Mouse (Mus musculus) neural tube, embryonic 13.5 days (tissue): ENCODE measurements around the gene Stpg3. TPM values are rescaled to one million over a fixed set of nuclear protein-coding genes. Genes with fewer than 3 reads are reported as not detected.

ENCODE experiments used
- ATAC-seq: fragments of 200-750 bp; cut with Nextera tagmentation; 2 replicates; pipeline ENCODE4 v1.8.0; 2017; ENCODE audit warnings: low read depth, mild to moderate bottlenecking, moderate TSS enrichment, moderate library complexity
- H3K27ac ChIP-seq: fragments of 300-500 bp; sonication (generic); replicated peaks from 2 replicates; pipeline ENCODE4 v1.5.1; 2015; ENCODE audit warnings: moderate library complexity, mild to moderate bottlenecking, inconsistent platforms
- H3K27me3 ChIP-seq: fragments of 300-500 bp; sonication (generic); 2 replicates; pipeline ENCODE4 v1.6.1; 2015; ENCODE audit warnings: mild to moderate bottlenecking, inconsistent platforms
- H3K36me3 ChIP-seq: fragments of 300-500 bp; sonication (generic); 2 replicates; pipeline ENCODE4 v1.6.1; 2015; ENCODE audit warnings: mild to moderate bottlenecking, inconsistent platforms
- H3K4me1 ChIP-seq: fragments of 300-500 bp; sonication (generic); replicated peaks from 2 replicates; pipeline ENCODE4 v1.6.1; 2015; ENCODE audit warnings: inconsistent platforms
- H3K4me2 ChIP-seq: fragments of 300-500 bp; sonication (generic); 2 replicates; pipeline ENCODE4 v1.6.1; 2015; ENCODE audit warnings: inconsistent platforms, mild to moderate bottlenecking, moderate library complexity
- H3K4me3 ChIP-seq: fragments of 300-500 bp; sonication (generic); 2 replicates; pipeline ENCODE4 v1.5.1; 2015; ENCODE audit warnings: mild to moderate bottlenecking, inconsistent platforms
- H3K9ac ChIP-seq: fragments of 300-500 bp; sonication (generic); 2 replicates; pipeline ENCODE4 v1.6.1; 2015; ENCODE audit warnings: moderate library complexity, mild to moderate bottlenecking, inconsistent platforms
- H3K9me3 ChIP-seq: fragments of 300-500 bp; sonication (generic); 2 replicates; pipeline ENCODE4 v1.6.1; 2016; ENCODE audit warnings: inconsistent platforms
- WGBS: fragments of 180-500 bp; shearing (Covaris S2); methylation state at CpG from one replicate; pipeline ENCODE4 v1.1.7; 2015; 5-methylcytosine and 5-hydroxymethylcytosine counted together
- polyA plus RNA-seq: library from polyadenylated mRNA; unstranded; fragments of >200 nt; fragmentation: Nextera tagmentation; extraction: Ambion mirVana; gene quantifications from 2 replicates; pipeline ENCODE4 v1.2.1, GENCODE M21; 2015

Stpg3 gene
- polyA plus RNA-seq, 1 experiment from 2014 or later, result 0.15 TPM

DNA sequence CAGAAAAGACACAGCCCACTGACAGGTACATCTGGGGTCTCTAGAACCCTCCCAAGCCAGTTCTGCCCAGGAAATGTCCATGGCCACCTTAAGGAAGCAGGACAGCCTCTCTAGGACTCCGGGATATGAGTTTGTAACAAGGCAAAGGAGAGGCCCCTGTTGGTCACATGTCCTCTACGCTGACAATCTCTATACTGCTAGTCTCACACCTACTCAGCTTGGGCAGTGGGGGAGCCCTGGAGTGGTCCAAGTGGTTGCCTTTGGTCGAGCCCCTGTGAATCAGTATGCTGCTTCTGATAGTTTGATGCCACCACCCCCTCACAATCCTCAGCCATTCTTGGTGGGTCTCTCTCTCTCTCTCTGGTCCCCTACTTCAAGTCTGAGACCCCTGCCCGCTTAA, 47.0 kb downstream of the Stpg3 start:
- WGBS, result 24% methylated on average over 4 of the region's 4 CpGs
- H3K4me3 ChIP-seq, result peak overlapping the region; percentile 49
- H3K27ac ChIP-seq, result peak overlapping the region; percentile 85
- no peaks in the 10 kb centered on the region for H3K36me3 ChIP-seq
- H3K9ac ChIP-seq, result peak overlapping the region; percentile 75
- peak; percentile 37 for ATAC-seq
- no peaks in the 10 kb centered on the region for H3K9me3 ChIP-seq
- no peaks in the 10 kb centered on the region for H3K27me3 ChIP-seq
- H3K4me2 ChIP-seq, result peak overlapping the region; percentile 92
- H3K4me1 ChIP-seq, result peaks cover 70% of the 10 kb centered on the region

Other genes starting within 250 kb of the Stpg3 start
- 193 and 222 TPM in 2 replicates for gene Mrpl41, start 239.5 kb downstream of the Stpg3 start, polyA plus RNA-seq
- gene Pnpla7, start 238.6 kb downstream of the Stpg3 start, polyA plus RNA-seq, result 2.6 and 4.3 TPM in 2 replicates
- 125 and 134 TPM in 2 replicates for gene Nsmf, start 160.3 kb downstream of the Stpg3 start, polyA plus RNA-seq
- not detected in 2 replicates for gene Entpd8, start 134.3 kb downstream of the Stpg3 start, polyA plus RNA-seq
- gene Noxa1, start 119.5 kb downstream of the Stpg3 start, polyA plus RNA-seq, result not detected in 2 replicates
- gene Nrarp, start 33.9 kb downstream of the Stpg3 start, polyA plus RNA-seq, result 25.5 and 27.9 TPM in 2 replicates
- gene Tor4a, start 17.8 kb downstream of the Stpg3 start, polyA plus RNA-seq, result 1.2 and 1.4 TPM in 2 replicates
- 95.1 and 99.9 TPM in 2 replicates for gene Nelfb, start 3.1 kb downstream of the Stpg3 start, polyA plus RNA-seq
- 0.89 TPM in 1 of 2 replicates, not detected in the other for gene Fam166a, start 4.1 kb upstream of the Stpg3 start, polyA plus RNA-seq
- gene Tubb4b, start 10.1 kb upstream of the Stpg3 start, polyA plus RNA-seq, result 361 and 388 TPM in 2 replicates
- gene Slc34a3, start 19.7 kb upstream of the Stpg3 start, polyA plus RNA-seq, result not detected in 2 replicates
- gene Rnf224, start 22.1 kb upstream of the Stpg3 start, polyA plus RNA-seq, result not detected in 2 replicates
- 83.0 and 91.6 TPM in 2 replicates for gene Rnf208, start 27.6 kb upstream of the Stpg3 start, polyA plus RNA-seq
- 0.22 TPM in 1 of 2 replicates, not detected in the other for gene Cysrt1, start 27.8 kb upstream of the Stpg3 start, polyA plus RNA-seq
- 5.3 and 5.4 TPM in 2 replicates for gene AL732309.1, start 32.2 kb upstream of the Stpg3 start, polyA plus RNA-seq
- 18.8 and 21.5 TPM in 2 replicates for gene Tmem203, start 40.8 kb upstream of the Stpg3 start, polyA plus RNA-seq
- gene Tprn, start 48.0 kb upstream of the Stpg3 start, polyA plus RNA-seq, result 13.3 and 14.6 TPM in 2 replicates
- 187 and 206 TPM in 2 replicates for gene Ssna1, start 57.8 kb upstream of the Stpg3 start, polyA plus RNA-seq
- 128 and 131 TPM in 2 replicates for gene Anapc2, start 57.8 kb upstream of the Stpg3 start, polyA plus RNA-seq
- not detected in 2 replicates for gene Tmem210, start 73.5 kb upstream of the Stpg3 start, polyA plus RNA-seq
- not detected in 2 replicates for gene Lrrc26, start 75.3 kb upstream of the Stpg3 start, polyA plus RNA-seq
- gene Grin1, start 104.5 kb upstream of the Stpg3 start, polyA plus RNA-seq, result 27.1 and 30.2 TPM in 2 replicates
- gene Man1b1, start 117.7 kb upstream of the Stpg3 start, polyA plus RNA-seq, result 55.4 and 73.6 TPM in 2 replicates
- gene Dpp7, start 141.7 kb upstream of the Stpg3 start, polyA plus RNA-seq, result 26.4 and 27.5 TPM in 2 replicates
- 6.0 and 8.5 TPM in 2 replicates for gene Uap1l1, start 151.0 kb upstream of the Stpg3 start, polyA plus RNA-seq
- gene Sapcd2, start 157.7 kb upstream of the Stpg3 start, polyA plus RNA-seq, result 9.9 and 11.3 TPM in 2 replicates
- 11.0 and 14.8 TPM in 2 replicates for gene Entpd2, start 181.2 kb upstream of the Stpg3 start, polyA plus RNA-seq
- gene Npdc1, start 184.7 kb upstream of the Stpg3 start, polyA plus RNA-seq, result 359 and 403 TPM in 2 replicates
- 0.18 TPM in 1 of 2 replicates, not detected in the other for gene Fut7, start 208.6 kb upstream of the Stpg3 start, polyA plus RNA-seq
- gene Abca2, start 214.1 kb upstream of the Stpg3 start, polyA plus RNA-seq, result 9.8 and 10.2 TPM in 2 replicates
- gene Clic3, start 242.2 kb upstream of the Stpg3 start, polyA plus RNA-seq, result 2.8 and 3.2 TPM in 2 replicates
- 85.1 and 97.1 TPM in 2 replicates for gene Paxx, start 246.5 kb upstream of the Stpg3 start, polyA plus RNA-seq